Mouse (Mus musculus) testis, adult 2 months (tissue): ENCODE results near the gene Crlf1. TPM values are rescaled to one million over a fixed set of nuclear protein-coding genes. Genes with fewer than 3 reads are reported as not detected.

Source experiments
- H3K27ac ChIP-seq: fragments of 200-500 bp; 2 replicates; pipeline ENCODE4 v1.5.1; 2012; ENCODE audit warnings: low read depth, low read length; ENCODE audit not compliant: control insufficient read depth, insufficient read depth
- H3K27me3 ChIP-seq: fragments of 200-500 bp; 2 replicates; pipeline ENCODE4 v1.6.1; 2012; ENCODE audit warnings: mild to moderate bottlenecking, low read length, moderate library complexity; ENCODE audit not compliant: control insufficient read depth, insufficient read depth
- H3K36me3 ChIP-seq: fragments of 200-500 bp; 2 replicates; pipeline ENCODE4 v1.6.1; 2012; ENCODE audit warnings: mild to moderate bottlenecking, low read length; ENCODE audit not compliant: control insufficient read depth, insufficient read depth
- H3K4me1 ChIP-seq: fragments of 200-500 bp; 2 replicates; pipeline ENCODE4 v1.6.1; 2012; ENCODE audit warnings: low read length; ENCODE audit not compliant: control insufficient read depth, insufficient read depth
- H3K4me3 ChIP-seq: fragments of 200-500 bp; 2 replicates; pipeline ENCODE4 v1.5.1; 2012; ENCODE audit warnings: low read depth, mild to moderate bottlenecking, low read length, moderate library complexity, mixed read lengths; ENCODE audit not compliant: control insufficient read depth
- CTCF ChIP-seq: fragments of 200-500 bp; IDR thresholded peaks from 2 replicates; pipeline ENCODE4 v1.5.1; 2012; ENCODE audit warnings: low read depth, mild to moderate bottlenecking, inconsistent platforms, low read length, moderate library complexity; ENCODE audit not compliant: control insufficient read depth, insufficient read depth, insufficient replicate concordance
- POLR2A ChIP-seq: fragments of 200-500 bp; IDR thresholded peaks from 2 replicates; pipeline ENCODE4 v1.6.1; 2012; ENCODE audit warnings: low read depth, mild to moderate bottlenecking, inconsistent platforms, low read length, moderate library complexity; ENCODE audit not compliant: control insufficient read depth
- polyA plus RNA-seq: library from polyadenylated mRNA; depleted of rRNA; stranded (reverse); fragments of >200 nt; gene quantifications from 2 replicates; pipeline ENCODE4 v1.2.3, GENCODE M21; 2012

Gene Crlf1
- polyA plus RNA-seq, 1 experiment: 126 TPM

DNA sequence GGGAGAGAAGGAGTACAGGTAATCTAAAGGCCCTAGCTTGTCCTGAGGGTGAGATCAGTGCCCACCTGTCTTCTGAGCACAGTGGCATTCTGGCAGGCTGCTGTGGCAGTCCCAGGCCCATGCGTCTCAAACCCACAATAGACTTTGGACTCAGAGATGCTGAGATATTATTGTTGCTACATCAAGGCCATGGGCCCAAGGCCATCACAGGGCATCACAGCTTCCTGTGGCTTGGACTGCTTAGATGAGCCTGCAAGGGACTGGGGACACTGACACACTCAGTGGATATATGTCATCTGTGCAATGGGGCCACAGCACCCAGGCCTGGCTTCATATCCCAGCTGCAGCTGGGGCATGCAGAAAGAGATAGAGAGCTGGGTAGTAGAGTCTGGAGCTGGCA, 36.0 kb upstream of the Crlf1 start:
- Histone ChIP-seq H3K27ac (no peak overlapping the region), H3K36me3 (no peaks in the 10 kb centered on the region), H3K4me1 (peaks cover 13% of the 10 kb centered on the region), H3K4me3 (no peak overlapping the region), H3K27me3 (no peaks in the 10 kb centered on the region)
- no peak for TF ChIP-seq POLR2A
- no peak for TF ChIP-seq CTCF

GRCm38 (mm10) chr8:70457882-70458281, 35.1 kb upstream of the Crlf1 start:
- peaks cover 11% of the 10 kb centered on the region for H3K4me1 ChIP-seq
- no peaks in the 10 kb centered on the region for H3K36me3 ChIP-seq
- TF ChIP-seq POLR2A (no peak), CTCF (no peak)
- H3K27me3 ChIP-seq: no peaks in the 10 kb centered on the region
- H3K4me3 ChIP-seq: no peak overlapping the region
- no peak overlapping the region for H3K27ac ChIP-seq

GRCm38 (mm10) chr8:70458462-70458861, 34.5 kb upstream of the Crlf1 start:
- Histone ChIP-seq H3K4me3 (no peak overlapping the region), H3K36me3 (no peaks in the 10 kb centered on the region), H3K27me3 (no peaks in the 10 kb centered on the region), H3K4me1 (peaks cover 11% of the 10 kb centered on the region), H3K27ac (no peak overlapping the region)
- no peak for TF ChIP-seq POLR2A
- no peak for TF ChIP-seq CTCF

DNA sequence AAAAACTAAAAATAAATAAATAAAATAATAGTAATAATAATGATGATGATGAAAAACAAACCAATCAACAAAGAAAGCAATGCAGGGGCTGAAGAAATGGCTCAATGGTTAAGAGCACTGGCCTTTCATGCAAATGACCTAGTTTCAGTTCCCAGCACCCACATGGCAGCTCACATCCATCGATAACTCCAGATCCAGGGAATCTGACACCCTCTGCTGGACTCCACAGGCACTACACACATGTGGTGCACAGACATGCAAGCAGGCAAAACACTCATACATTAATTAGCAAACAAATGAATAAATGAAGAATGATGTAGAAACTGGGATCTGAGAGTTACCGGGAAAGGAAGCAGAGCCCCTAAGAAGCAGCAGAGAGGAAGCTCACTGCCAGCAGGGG, 33.3 kb upstream of the Crlf1 start:
- H3K4me1 ChIP-seq: peaks cover 11% of the 10 kb centered on the region
- H3K36me3 ChIP-seq: no peaks in the 10 kb centered on the region
- no peak for TF ChIP-seq POLR2A
- TF ChIP-seq CTCF: no peak
- no peaks in the 10 kb centered on the region for H3K27me3 ChIP-seq
- no peak overlapping the region for H3K4me3 ChIP-seq
- H3K27ac ChIP-seq: no peak overlapping the region

DNA sequence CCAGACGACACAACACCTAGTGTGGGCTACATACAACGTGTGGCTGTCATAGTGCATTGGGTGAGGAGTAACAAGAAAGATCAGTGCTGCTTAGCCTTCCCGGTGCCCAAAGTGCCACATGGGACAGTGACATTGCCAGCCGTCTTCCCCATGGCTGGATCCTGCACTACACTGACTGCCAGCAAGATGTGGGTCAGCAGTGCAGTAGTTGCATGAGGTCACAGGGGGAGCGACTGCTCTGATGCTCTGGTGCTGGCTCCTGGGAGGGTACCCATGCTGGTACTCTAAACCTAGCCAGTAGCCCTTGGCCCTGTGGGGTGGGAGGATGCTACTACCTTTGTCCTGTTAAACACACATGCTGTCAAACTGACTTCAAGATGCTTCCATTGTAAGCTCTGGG, 32.8 kb upstream of the Crlf1 start:
- no peak overlapping the region for H3K4me3 ChIP-seq
- no peak overlapping the region for H3K27ac ChIP-seq
- no peaks in the 10 kb centered on the region for H3K27me3 ChIP-seq
- peaks cover 11% of the 10 kb centered on the region for H3K4me1 ChIP-seq
- no peak for TF ChIP-seq POLR2A
- TF ChIP-seq CTCF: no peak
- no peaks in the 10 kb centered on the region for H3K36me3 ChIP-seq

DNA sequence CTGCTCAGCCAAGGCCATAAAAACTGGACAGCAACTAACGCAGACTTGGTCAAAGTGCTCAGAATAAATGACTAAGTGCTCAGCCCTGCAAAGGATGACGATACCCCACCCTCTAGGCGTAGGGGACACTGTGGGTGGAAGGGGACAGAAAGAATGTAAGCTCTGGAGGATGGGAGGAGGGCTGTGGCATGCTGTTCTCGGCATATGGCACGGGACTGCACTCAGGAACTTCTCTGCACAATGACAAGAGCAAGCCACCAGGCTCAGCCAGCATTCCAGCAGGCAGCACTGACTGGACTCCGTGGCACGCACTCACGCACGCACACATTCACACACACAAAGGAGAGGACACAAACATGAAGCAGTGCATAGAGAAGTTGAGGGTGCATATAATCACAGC, 32.4 kb upstream of the Crlf1 start:
- H3K36me3 ChIP-seq: no peaks in the 10 kb centered on the region
- H3K4me3 ChIP-seq: no peak overlapping the region
- no peak overlapping the region for H3K27ac ChIP-seq
- peaks cover 11% of the 10 kb centered on the region for H3K4me1 ChIP-seq
- H3K27me3 ChIP-seq: no peaks in the 10 kb centered on the region
- TF ChIP-seq POLR2A: no peak
- TF ChIP-seq CTCF: no peak

- H3K4me3 ChIP-seq: no peak overlapping the region
- no peaks in the 10 kb centered on the region for H3K27me3 ChIP-seq
- H3K27ac ChIP-seq: peak overlapping the region; percentile 62
- H3K36me3 ChIP-seq: no peaks in the 10 kb centered on the region
- H3K4me1 ChIP-seq: peaks cover 11% of the 10 kb centered on the region
- no peak for TF ChIP-seq POLR2A
- no peak for TF ChIP-seq CTCF
Observed at GRCm38 (mm10) chr8:70461765-70462515, 31.0 kb upstream of the Crlf1 start.
